Mouse (Mus musculus) kidney, postnatal 0 days (tissue): ENCODE data around the gene Cep170b. TPM values are rescaled to one million over a fixed set of nuclear protein-coding genes. Genes with fewer than 3 reads are reported as not detected.

Experiments
- ATAC-seq: fragments of 200-750 bp; cut with Nextera tagmentation; replicated peaks from 2 replicates; pipeline ENCODE4 v1.8.0; 2017; ENCODE audit warnings: low read depth, moderate number of reproducible peaks, moderate TSS enrichment, moderate library complexity; ENCODE audit not compliant: low FRiP score
- DNase-seq: peaks from one replicate; pipeline ENCODE4 v3.0.0-alpha.2; 2016; ENCODE audit warnings: low spot score
- H3K27ac ChIP-seq: fragments of 300-500 bp; sonication (generic); 2 replicates; pipeline ENCODE4 v1.5.1; 2014; ENCODE audit warnings: mild to moderate bottlenecking
- H3K27me3 ChIP-seq: fragments of 300-500 bp; sonication (generic); 2 replicates; pipeline ENCODE4 v1.6.1; 2014; ENCODE audit warnings: low read length, mixed read lengths; ENCODE audit not compliant: insufficient read depth
- H3K36me3 ChIP-seq: fragments of 300-500 bp; sonication (generic); 2 replicates; pipeline ENCODE4 v1.6.1; 2014; ENCODE audit warnings: low read length, mixed read lengths; ENCODE audit not compliant: insufficient read depth
- H3K4me1 ChIP-seq: fragments of 300-500 bp; sonication (generic); replicated peaks from 2 replicates; pipeline ENCODE4 v1.6.1; 2014; ENCODE audit warnings: antibody characterized with exemption, low read length, mixed read lengths; ENCODE audit not compliant: insufficient read depth
- H3K4me2 ChIP-seq: fragments of 300-500 bp; sonication (generic); 2 replicates; pipeline ENCODE4 v1.6.1; 2014; ENCODE audit warnings: mild to moderate bottlenecking, low read length, moderate library complexity, mixed read lengths
- H3K4me3 ChIP-seq: fragments of 300-500 bp; sonication (generic); replicated peaks from 2 replicates; pipeline ENCODE4 v1.5.1; 2014; ENCODE audit warnings: low read depth, low read length
- H3K9ac ChIP-seq: fragments of 300-500 bp; sonication (generic); 2 replicates; pipeline ENCODE4 v1.6.1; 2014; ENCODE audit warnings: low read depth, low read length
- H3K9me3 ChIP-seq: fragments of 300-500 bp; sonication (generic); replicated peaks from 2 replicates; pipeline ENCODE4 v1.6.1; 2016; ENCODE audit warnings: low read length, inconsistent platforms, mixed read lengths
- CTCF ChIP-seq: IDR thresholded peaks from 2 replicates; pipeline ENCODE4 v1.5.1; 2016; ENCODE audit warnings: antibody characterized with exemption, low read depth, mild to moderate bottlenecking, moderate library complexity
- WGBS: fragments of 180-500 bp; shearing (Covaris S2); extraction: QIAGEN DNeasy Blood & Tissue Kit; methylation state at CpG from one replicate; pipeline ENCODE4 v1.1.7; 2014; 5-methylcytosine and 5-hydroxymethylcytosine counted together
- polyA plus RNA-seq: library from polyadenylated mRNA; unstranded; fragments of >200 nt; fragmentation: Nextera tagmentation; extraction: Ambion mirVana; gene quantifications from 2 replicates; pipeline ENCODE4 v1.2.1, GENCODE M21; 2015

The Cep170b gene
- polyA plus RNA-seq, 1 experiment from 2014 or later: 13.6 TPM

GRCm38 (mm10) chr12:112746461-112746807 lies 26.2 kb downstream of the Cep170b start:
- Histone ChIP-seq H3K9me3 (no peaks in the 10 kb centered on the region), H3K27me3 (no peaks in the 10 kb centered on the region), H3K9ac (no peak overlapping the region), H3K4me3 (no peak overlapping the region), H3K27ac (no peak overlapping the region), H3K36me3 (peaks cover 15% of the 10 kb centered on the region), H3K4me2 (no peak overlapping the region), H3K4me1 (no peaks in the 10 kb centered on the region)
- no peak for TF ChIP-seq CTCF
- no peak for DNase-seq
- no peak for ATAC-seq
- 79% methylated on average over 4 of the region's 4 CpGs for WGBS

GRCm38 (mm10) chr12:112746808-112747605 lies 26.8 kb downstream of the Cep170b start:
- no peak overlapping the region for H3K4me2 ChIP-seq
- H3K9ac ChIP-seq: 0 out of 2 replicates have a peak overlapping the region, but pooled peaks have one; percentile 27
- peak; percentile 85 for DNase-seq

GRCm38 (mm10) chr12:112747606-112747970 lies 27.3 kb downstream of the Cep170b start:
- ATAC-seq (no peak), DNase-seq (no peak)
- Histone ChIP-seq H3K9ac (0 out of 2 replicates have a peak overlapping the region, but pooled peaks have one; percentile 27), H3K4me2 (no peak overlapping the region), H3K36me3 (peaks cover 15% of the 10 kb centered on the region; the same call in 1 of the 2 replicates), H3K27ac (no peak overlapping the region), H3K27me3 (no peaks in the 10 kb centered on the region), H3K4me1 (no peaks in the 10 kb centered on the region), H3K4me3 (no peak overlapping the region), H3K9me3 (no peaks in the 10 kb centered on the region)
- WGBS: 74% methylated on average over 8 of the region's 8 CpGs
- no peak for TF ChIP-seq CTCF

More at GRCm38 (mm10) chr12:112746808-112747605, 26.8 kb downstream of the Cep170b start:
- no peaks in the 10 kb centered on the region for H3K9me3 ChIP-seq
- H3K36me3 ChIP-seq: peaks cover 15% of the 10 kb centered on the region
- no peak overlapping the region for H3K4me3 ChIP-seq
- peak; percentile 84 for TF ChIP-seq CTCF
- peak overlapping the region; percentile 27; the same call in 1 of the 2 replicates for H3K27ac ChIP-seq
- H3K4me1 ChIP-seq: no peaks in the 10 kb centered on the region
- no peaks in the 10 kb centered on the region for H3K27me3 ChIP-seq
- WGBS: 25% methylated on average over 10 of the region's 10 CpGs
- ATAC-seq: peak; percentile 18; the same call in 1 of the 2 replicates

GRCm38 (mm10) chr12:112750976-112751375 lies 30.7 kb downstream of the Cep170b start:
- H3K9ac ChIP-seq: no peak overlapping the region
- no peak for TF ChIP-seq CTCF
- no peaks in the 10 kb centered on the region for H3K27me3 ChIP-seq
- no peaks in the 10 kb centered on the region for H3K4me1 ChIP-seq
- no peak overlapping the region for H3K4me3 ChIP-seq
- 76% methylated on average over 12 of the region's 12 CpGs for WGBS
- DNase-seq (no peak), ATAC-seq (no peak)
- H3K27ac ChIP-seq: no peak overlapping the region
- H3K36me3 ChIP-seq: no peaks in the 10 kb centered on the region
- H3K9me3 ChIP-seq: no peaks in the 10 kb centered on the region
- H3K4me2 ChIP-seq: no peak overlapping the region

GRCm38 (mm10) chr12:112752399-112752798 lies 32.1 kb downstream of the Cep170b start:
- ATAC-seq (no peak), DNase-seq (no peak)
- no peaks in the 10 kb centered on the region for H3K36me3 ChIP-seq
- H3K27me3 ChIP-seq: no peaks in the 10 kb centered on the region
- H3K4me3 ChIP-seq: no peak overlapping the region
- TF ChIP-seq CTCF: no peak
- H3K4me1 ChIP-seq: no peaks in the 10 kb centered on the region
- no peak overlapping the region for H3K27ac ChIP-seq
- no peak overlapping the region for H3K9ac ChIP-seq
- H3K4me2 ChIP-seq: no peak overlapping the region
- 40% methylated on average over 2 of the region's 2 CpGs for WGBS
- H3K9me3 ChIP-seq: no peaks in the 10 kb centered on the region

GRCm38 (mm10) chr12:112755900-112756299 lies 35.6 kb downstream of the Cep170b start:
- WGBS: 68% methylated on average over 4 of the region's 4 CpGs
- DNase-seq (no peak), ATAC-seq (no peak)

GRCm38 (mm10) chr12:112757896-112758295 lies 37.6 kb downstream of the Cep170b start:
- Histone ChIP-seq H3K27ac (no peak overlapping the region), H3K4me1 (no peaks in the 10 kb centered on the region), H3K27me3 (no peaks in the 10 kb centered on the region), H3K9me3 (no peaks in the 10 kb centered on the region), H3K9ac (no peak overlapping the region), H3K36me3 (no peaks in the 10 kb centered on the region), H3K4me2 (no peak overlapping the region), H3K4me3 (no peak overlapping the region)
- WGBS: 80% methylated on average over 5 of the region's 5 CpGs
- ATAC-seq: no peak
- DNase-seq: no peak
- TF ChIP-seq CTCF: no peak

More at GRCm38 (mm10) chr12:112755900-112756299, 35.6 kb downstream of the Cep170b start:
- Histone ChIP-seq H3K27me3 (no peaks in the 10 kb centered on the region), H3K4me1 (no peaks in the 10 kb centered on the region), H3K36me3 (no peaks in the 10 kb centered on the region), H3K9me3 (no peaks in the 10 kb centered on the region), H3K4me3 (no peak overlapping the region), H3K4me2 (no peak overlapping the region), H3K27ac (no peak overlapping the region), H3K9ac (no peak overlapping the region)
- no peak for TF ChIP-seq CTCF
